Comparison of ENCODE assay signal across 18 mouse cellular contexts in genomic region chr2:138290154-138290553, GRCm38 (mm10).
"Had no signal": no experiment of that assay in that cellular context is flagged by ENCODE, and none has a peak within 500 bp of the region (broad histone marks: within the 10 kb centered on the region; RNA-seq: fewer than 3 reads in every experiment).

No protein-coding gene starts in this region.

- H3K27ac ChIP-seq: midbrain, embryonic 10.5 days; midbrain, embryonic 12.5 days; neural tube, embryonic 13.5 days; neural tube, embryonic 15.5 days had no signal

- ATAC-seq: midbrain, embryonic 16.5 days had no signal

- H3K9ac ChIP-seq: lung, embryonic 14.5 days; midbrain, embryonic 12.5 days; neural tube, embryonic 13.5 days; neural tube, embryonic 15.5 days had no signal

- H3K4me1 ChIP-seq: midbrain, embryonic 10.5 days; midbrain, embryonic 12.5 days; neural tube, embryonic 13.5 days; neural tube, embryonic 15.5 days had no signal

- H3K4me3 ChIP-seq: midbrain, embryonic 10.5 days; midbrain, embryonic 12.5 days; myocyte; neural tube, embryonic 13.5 days; neural tube, embryonic 15.5 days had no signal

- DNase-seq: lung, embryonic 14.5 days; lung, postnatal 10 days; lung, postnatal 4 days; midbrain, embryonic 14.5 days; retina, postnatal 1 day; right cerebral cortex, adult 18-20 months; right cerebral cortex, postnatal 25 days; right cerebral cortex, postnatal 4 days; spleen, adult 18-20 months; thymus, adult 18-20 months; thymus, postnatal 14 days; thymus, postnatal 36 days had no signal

- H3K4me2 ChIP-seq: lung, embryonic 14.5 days; midbrain, embryonic 12.5 days; neural tube, embryonic 13.5 days; neural tube, embryonic 15.5 days had no signal

- H3K9me3 ChIP-seq: midbrain, embryonic 10.5 days; midbrain, embryonic 12.5 days; neural tube, embryonic 13.5 days; neural tube, embryonic 15.5 days had no signal

- H3K27me3 ChIP-seq: midbrain, embryonic 12.5 days; neural tube, embryonic 13.5 days; neural tube, embryonic 15.5 days had no signal
